Mouse (Mus musculus) liver, adult 2 months (tissue): ENCODE results near the gene Tmcc3.

ENCODE experiments used
- CTCF ChIP-seq: fragments of 200-500 bp; IDR thresholded peaks from 2 replicates; pipeline ENCODE4 v1.5.1; 2011; ENCODE audit warnings: low read depth, low read length, control low read depth
- POLR2A ChIP-seq: fragments of 200-500 bp; IDR thresholded peaks from 2 replicates; pipeline ENCODE4 v1.6.1; 2011; ENCODE audit warnings: low read length, control low read depth; ENCODE audit not compliant: insufficient read depth; ENCODE audit errors: extremely low read depth

DNA sequence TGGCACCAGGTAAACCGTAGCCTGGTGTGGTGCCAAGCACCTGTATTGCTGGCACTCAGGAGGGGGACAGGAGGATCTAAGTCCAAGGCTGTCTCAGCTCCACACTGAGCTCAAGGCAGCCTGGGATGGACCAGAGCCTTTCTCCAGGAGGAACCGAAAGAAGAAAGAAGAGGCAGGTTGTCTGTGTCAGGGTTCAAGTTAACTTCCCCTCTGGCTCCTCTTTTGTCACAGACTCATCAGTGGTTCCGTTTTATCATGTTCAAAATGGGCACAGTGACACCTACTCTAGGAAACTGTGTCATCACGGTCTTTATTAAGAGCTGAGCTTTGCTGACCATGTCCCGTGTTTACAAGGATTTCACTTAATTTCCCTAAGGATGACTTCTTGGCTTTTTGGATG is 162.4 kb downstream of the Tmcc3 start:
- TF ChIP-seq POLR2A, result no peak
- no peak for TF ChIP-seq CTCF
